Mouse (Mus musculus) olfactory bulb, adult 2 months (tissue): ENCODE measurements around the gene Magoh.

Experiments used
- CTCF ChIP-seq: fragments of 200-500 bp; IDR thresholded peaks from 2 replicates; pipeline ENCODE4 v1.5.1; 2012; ENCODE audit warnings: low read depth, mild to moderate bottlenecking, low read length, moderate library complexity; ENCODE audit not compliant: insufficient read depth
- POLR2A ChIP-seq: fragments of 200-500 bp; IDR thresholded peaks from 2 replicates; pipeline ENCODE4 v1.6.1; 2012; ENCODE audit warnings: mild to moderate bottlenecking, low read depth, low read length, moderate library complexity; ENCODE audit not compliant: insufficient read depth

GRCm38 (mm10) chr4:107910020-107910419 lies 30.5 kb downstream of the Magoh start:
- no peak for TF ChIP-seq POLR2A
- no peak for TF ChIP-seq CTCF
